Mouse (Mus musculus): Measurements from ENCODE around the gene Drc1.

Drc1 gene

DNA sequence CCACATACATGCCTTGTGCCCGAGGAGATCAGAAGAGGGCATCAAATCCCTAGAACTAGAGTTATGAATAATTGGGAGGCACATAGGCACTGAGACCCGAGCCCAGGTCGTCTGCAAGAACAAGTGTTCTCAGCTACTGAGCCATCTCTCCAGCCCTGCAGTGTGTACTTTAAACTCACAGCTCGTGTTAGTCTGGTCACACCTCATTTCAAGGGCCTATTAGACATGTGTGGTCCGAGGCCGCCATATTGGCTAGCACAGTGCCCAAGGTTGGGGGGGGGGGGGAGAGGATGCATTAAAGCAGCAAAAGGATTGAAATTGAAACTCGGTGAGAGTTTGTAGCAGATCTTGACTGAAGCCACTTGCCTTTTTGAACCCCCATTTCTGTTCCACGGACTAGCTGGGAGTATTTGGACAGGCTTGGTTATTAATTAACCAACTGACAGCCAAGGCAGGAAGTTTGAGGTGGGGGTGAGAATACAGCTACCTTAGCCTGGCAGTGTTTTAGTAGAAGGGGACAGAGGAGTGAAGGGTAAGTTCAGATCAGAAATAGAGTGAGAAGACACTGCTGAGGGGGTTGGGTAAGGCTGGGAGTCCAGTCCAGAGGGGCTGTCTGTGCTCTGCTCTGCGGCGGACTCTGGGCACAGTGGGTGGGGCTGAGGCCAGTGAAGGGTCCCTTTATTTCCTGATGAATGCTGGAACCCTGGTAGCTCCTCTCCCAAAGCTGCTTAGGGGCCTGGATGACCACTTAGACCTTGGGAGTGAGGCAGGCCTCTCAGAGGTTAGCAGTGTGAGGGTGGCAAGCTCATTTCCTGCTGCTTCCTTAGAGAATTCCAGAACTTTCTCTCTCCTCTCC is 5.0 kb downstream of the Drc1 start:
- DNase-seq (ENCODE audit: inconsistent ontology term), result no peak

GRCm38 (mm10) chr5:30287106-30287882 is 6.1 kb downstream of the Drc1 start:
- no peak for DNase-seq (ENCODE audit: inconsistent ontology term)

GRCm38 (mm10) chr5:30340815-30341214 is 59.6 kb downstream of the Drc1 start:
- no peak for DNase-seq (ENCODE audit: inconsistent ontology term)

DNA sequence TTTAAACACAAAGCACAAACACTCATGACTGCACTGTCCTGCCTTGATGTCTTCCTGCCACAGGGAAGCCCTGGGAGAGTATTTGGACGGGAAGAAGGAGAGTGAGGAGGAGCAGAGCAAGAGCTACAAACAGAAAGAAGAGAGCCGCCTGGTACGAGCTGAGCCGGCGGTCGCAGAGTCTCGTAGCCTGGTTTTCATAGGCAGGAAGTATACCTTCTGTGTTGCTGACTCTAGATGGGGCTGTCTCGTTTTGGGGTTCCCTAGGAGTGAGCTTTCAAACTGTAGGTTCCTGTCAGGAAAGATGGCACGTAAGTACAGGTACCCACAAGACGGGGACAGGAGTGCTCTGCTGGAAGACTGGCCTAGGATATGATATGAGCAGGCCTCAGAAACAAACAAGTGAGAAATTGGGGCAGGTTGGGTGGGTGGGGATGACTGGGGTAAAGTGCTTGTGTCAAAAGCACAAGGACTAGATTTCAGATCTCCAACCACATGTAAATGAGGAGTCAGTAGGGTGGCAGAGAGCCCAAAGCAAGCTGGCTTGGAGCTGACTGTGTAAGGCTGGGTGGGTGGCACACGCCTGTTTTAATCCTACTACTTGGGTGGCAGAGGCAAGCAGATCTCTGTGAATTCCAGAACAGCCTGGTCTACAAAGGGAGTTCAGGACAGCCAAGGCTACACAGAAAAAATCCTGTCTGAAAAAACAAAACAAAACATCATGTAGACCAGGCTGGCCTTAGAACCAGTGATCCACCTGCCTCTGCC is 60.6 kb downstream of the Drc1 start:
- DNase-seq (ENCODE audit: inconsistent ontology term), result no peak

GRCm38 (mm10) chr5:30342601-30343015 is 61.4 kb downstream of the Drc1 start:
- peak; percentile 38 for DNase-seq (ENCODE audit: inconsistent ontology term)

DNA sequence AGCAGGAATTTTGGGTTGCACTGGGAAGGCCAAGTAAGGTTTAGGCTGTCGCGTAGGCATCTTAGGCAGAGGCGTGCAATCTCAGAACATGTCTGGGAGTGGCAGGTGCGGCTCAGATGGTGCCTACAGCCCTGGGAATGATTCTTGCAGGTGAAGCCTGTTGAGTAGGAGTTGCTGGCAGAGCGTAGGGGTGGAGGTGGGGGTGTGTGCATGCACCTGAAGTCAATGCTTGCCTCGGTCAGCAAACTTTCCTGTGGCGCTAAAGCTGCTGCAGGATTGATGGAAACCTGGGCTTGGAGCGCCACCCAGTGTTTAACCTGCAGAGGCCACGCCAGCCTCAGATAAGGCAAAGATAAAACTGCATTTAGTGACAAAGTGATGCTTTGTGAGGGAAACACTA is 61.9 kb downstream of the Drc1 start:
- peak; percentile 39 for DNase-seq (ENCODE audit: inconsistent ontology term)

GRCm38 (mm10) chr5:30343886-30344285 is 62.7 kb downstream of the Drc1 start:
- no peak for DNase-seq (ENCODE audit: inconsistent ontology term)

DNA sequence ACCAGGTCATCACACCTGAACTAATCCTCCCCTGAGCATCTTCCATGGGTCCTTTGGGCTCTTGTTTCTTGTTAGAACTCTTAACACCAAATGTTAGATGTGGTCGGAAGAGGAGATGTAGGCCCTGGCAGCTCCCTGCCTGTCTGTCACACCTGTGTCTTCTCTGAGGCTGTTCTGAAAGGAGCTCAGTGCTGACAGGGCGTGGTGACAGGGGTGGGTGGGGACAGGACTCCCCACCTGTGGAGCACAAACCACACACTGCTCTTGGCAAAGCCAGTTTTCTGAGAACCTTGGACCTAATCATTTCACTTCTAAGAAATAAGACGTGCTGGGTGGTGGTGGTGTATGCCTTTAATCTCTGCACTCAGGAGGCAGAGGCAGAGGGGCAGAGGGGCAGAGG is 72.4 kb downstream of the Drc1 start:
- no peak for DNase-seq (ENCODE audit: inconsistent ontology term)

GRCm38 (mm10) chr5:30355114-30355513 is 73.9 kb downstream of the Drc1 start:
- no peak for DNase-seq (ENCODE audit: inconsistent ontology term)

- no peak for DNase-seq (ENCODE audit: inconsistent ontology term)
Measured at GRCm38 (mm10) chr5:30355559-30356159, 74.5 kb downstream of the Drc1 start.

GRCm38 (mm10) chr5:30356647-30357046 is 75.5 kb downstream of the Drc1 start:
- no peak for DNase-seq (ENCODE audit: inconsistent ontology term)

DNA sequence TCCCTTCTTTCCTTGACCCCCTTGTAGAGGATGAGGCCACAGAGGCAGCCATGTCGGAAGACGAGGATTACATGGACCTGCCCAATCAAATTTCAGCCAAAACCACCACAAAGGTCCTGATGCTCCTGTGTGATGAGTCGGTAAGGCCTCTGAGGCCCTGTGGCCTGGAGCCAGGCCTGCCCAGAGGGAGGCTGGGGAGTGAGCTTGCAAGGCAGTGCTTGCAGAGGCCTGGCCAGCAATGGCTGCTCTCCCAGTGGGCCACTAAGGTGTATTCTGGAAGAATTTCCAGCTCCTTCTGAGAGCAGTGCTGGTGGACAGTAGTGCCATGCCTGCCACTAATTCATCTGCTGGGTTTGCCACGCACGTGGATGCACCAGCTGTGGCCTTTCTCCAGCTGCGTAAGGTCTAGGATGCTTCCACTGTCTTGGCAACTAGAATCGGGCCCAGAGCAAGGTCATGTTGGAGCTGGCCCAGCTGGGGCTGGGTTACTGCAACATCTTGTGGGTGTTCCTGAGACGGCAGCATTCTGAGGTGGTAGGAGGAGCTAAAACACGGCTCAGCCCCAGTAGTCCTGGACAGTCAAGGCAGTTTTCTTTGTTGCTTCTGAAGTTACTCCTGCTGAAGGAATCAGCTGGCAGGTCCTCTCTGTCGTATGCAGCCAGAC is 77.4 kb downstream of the Drc1 start:
- DNase-seq (ENCODE audit: inconsistent ontology term), result no peak

GRCm38 (mm10) chr5:30367405-30367804 is 86.2 kb downstream of the Drc1 start:
- DNase-seq (ENCODE audit: inconsistent ontology term), result no peak

- DNase-seq (ENCODE audit: inconsistent ontology term), result no peak
Measured at GRCm38 (mm10) chr5:30369426-30369825, 88.2 kb downstream of the Drc1 start.

- DNase-seq (ENCODE audit: inconsistent ontology term), result no peak
Measured at GRCm38 (mm10) chr5:30382876-30383275, 101.7 kb downstream of the Drc1 start.

DNA sequence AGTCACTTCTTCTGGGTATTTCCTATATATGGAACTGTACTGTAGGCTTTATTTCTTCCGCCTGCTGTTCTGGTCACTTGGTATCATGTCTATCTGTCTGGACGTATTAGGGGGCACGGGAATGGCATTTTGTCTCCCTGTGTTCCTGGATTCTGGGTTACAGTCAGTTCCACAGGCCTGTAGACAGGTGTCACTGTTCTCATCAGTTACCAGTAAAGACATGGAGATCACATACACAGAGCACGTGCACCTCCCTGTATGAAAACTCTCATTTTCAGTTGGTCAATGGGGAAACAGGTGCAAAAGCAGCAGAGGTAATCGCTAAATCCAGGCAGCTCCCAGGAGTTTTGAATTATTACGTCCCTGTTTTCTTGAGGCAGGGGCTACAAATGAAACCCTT is 106.5 kb downstream of the Drc1 start:
- DNase-seq (ENCODE audit: inconsistent ontology term), result no peak

- no peak for DNase-seq (ENCODE audit: inconsistent ontology term)
Measured at GRCm38 (mm10) chr5:30389836-30390235, 108.6 kb downstream of the Drc1 start.

- DNase-seq (ENCODE audit: inconsistent ontology term), result peak; percentile 55
Measured at GRCm38 (mm10) chr5:30391473-30391872, 110.3 kb downstream of the Drc1 start.

DNA sequence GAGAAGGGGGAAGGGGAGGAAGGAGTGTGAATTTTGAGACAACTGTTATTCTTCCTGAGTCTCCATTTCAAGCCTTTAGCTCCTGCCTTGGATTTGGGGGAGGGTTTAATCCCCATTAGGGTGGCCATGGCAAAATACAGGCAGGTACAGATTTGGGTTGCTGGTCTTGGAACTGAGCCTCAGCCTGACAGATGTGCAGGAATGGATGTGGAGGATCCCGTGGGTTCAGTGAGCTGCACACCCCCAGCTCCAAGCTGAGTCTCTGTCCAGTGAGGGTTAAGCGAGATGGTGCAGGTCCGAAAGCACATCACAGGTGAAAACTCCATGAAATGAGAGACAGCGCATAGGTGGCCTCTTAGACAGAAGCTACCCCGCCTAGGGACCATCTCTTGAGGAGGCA is 119.3 kb downstream of the Drc1 start:
- no peak for DNase-seq (ENCODE audit: inconsistent ontology term)

DNA sequence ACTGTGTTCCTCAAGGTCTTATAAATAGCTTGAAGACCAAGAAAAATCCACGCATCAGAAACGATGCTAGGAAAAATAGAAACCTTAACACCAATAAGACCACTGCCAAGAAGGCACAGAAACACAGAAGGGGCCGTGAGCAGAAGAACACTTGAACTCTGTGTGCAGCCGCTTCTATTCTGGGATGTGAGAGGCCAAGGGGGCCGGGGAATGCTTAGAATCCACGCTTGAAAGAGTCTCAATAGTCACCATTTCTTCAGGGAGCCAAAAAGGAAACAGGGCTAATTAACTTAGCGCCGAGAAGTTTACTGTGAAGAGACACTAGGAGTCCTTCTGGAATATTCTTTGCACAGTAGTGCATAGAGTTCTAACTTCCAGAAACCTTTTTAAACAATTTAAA is 120.0 kb downstream of the Drc1 start:
- DNase-seq (ENCODE audit: inconsistent ontology term), result peak; percentile 33

- DNase-seq (ENCODE audit: inconsistent ontology term), result no peak
Measured at GRCm38 (mm10) chr5:30406876-30407275, 125.7 kb downstream of the Drc1 start.

Data from Muller cell, postnatal 12 days (primary cell).